Mouse (Mus musculus) forebrain, embryonic 11.5 days (tissue): Measurements from ENCODE around the gene Cadm4. TPM values are rescaled to one million over a fixed set of nuclear protein-coding genes. Genes with fewer than 3 reads are reported as not detected.

Source experiments
- ATAC-seq: fragments of 200-750 bp; cut with Nextera tagmentation; replicated peaks from 2 replicates; pipeline ENCODE4 v1.8.0; 2017; ENCODE audit warnings: moderate TSS enrichment; ENCODE audit not compliant: low FRiP score
- DNase-seq: peaks from one replicate; pipeline ENCODE4 v3.0.0-alpha.2; 2017; ENCODE audit warnings: low spot score
- H3K27ac ChIP-seq: fragments of 300-500 bp; sonication (generic); 2 replicates; pipeline ENCODE4 v1.5.1; 2014; ENCODE audit warnings: low read depth, low read length
- H3K27me3 ChIP-seq: fragments of 300-500 bp; sonication (generic); 2 replicates; pipeline ENCODE4 v1.6.1; 2014; ENCODE audit warnings: mild to moderate bottlenecking, low read length, mixed read lengths; ENCODE audit not compliant: control insufficient read depth, insufficient read depth
- H3K36me3 ChIP-seq: fragments of 300-500 bp; sonication (generic); 2 replicates; pipeline ENCODE4 v1.6.1; 2014; ENCODE audit warnings: mild to moderate bottlenecking, low read length, moderate library complexity, mixed read lengths; ENCODE audit not compliant: control insufficient read depth, insufficient read depth
- H3K4me1 ChIP-seq: fragments of 300-500 bp; sonication (generic); replicated peaks from 2 replicates; pipeline ENCODE4 v1.6.1; 2014; ENCODE audit warnings: low read length, mixed read lengths; ENCODE audit not compliant: control insufficient read depth, insufficient read depth
- H3K4me2 ChIP-seq: fragments of 300-500 bp; sonication (generic); 2 replicates; pipeline ENCODE4 v1.6.1; 2014; ENCODE audit warnings: low read depth, mild to moderate bottlenecking, low read length, moderate library complexity, mixed read lengths; ENCODE audit not compliant: severe bottlenecking
- H3K4me3 ChIP-seq: fragments of 300-500 bp; sonication (generic); 2 replicates; pipeline ENCODE4 v1.5.1; 2014; ENCODE audit warnings: low read depth, low read length
- H3K9ac ChIP-seq: fragments of 300-500 bp; sonication (generic); 2 replicates; pipeline ENCODE4 v1.6.1; 2014; ENCODE audit warnings: low read length
- H3K9me3 ChIP-seq: fragments of 300-500 bp; sonication (generic); 2 replicates; pipeline ENCODE4 v1.6.1; 2016; ENCODE audit warnings: low read length, mixed read lengths; ENCODE audit not compliant: control insufficient read depth
- WGBS: fragments of 180-500 bp; shearing (Covaris S2); extraction: QIAGEN DNeasy Blood & Tissue Kit; methylation state at CpG from one replicate; pipeline ENCODE4 v1.1.7; 2014; 5-methylcytosine and 5-hydroxymethylcytosine counted together
- polyA plus RNA-seq: library from polyadenylated mRNA; unstranded; fragments of >200 nt; fragmentation: Nextera tagmentation; extraction: Ambion mirVana; gene quantifications from 2 replicates; pipeline ENCODE4 v1.2.1, GENCODE M21; 2014

The Cadm4 gene
- polyA plus RNA-seq, 1 experiment from 2014 or later: 7.1 TPM

DNA sequence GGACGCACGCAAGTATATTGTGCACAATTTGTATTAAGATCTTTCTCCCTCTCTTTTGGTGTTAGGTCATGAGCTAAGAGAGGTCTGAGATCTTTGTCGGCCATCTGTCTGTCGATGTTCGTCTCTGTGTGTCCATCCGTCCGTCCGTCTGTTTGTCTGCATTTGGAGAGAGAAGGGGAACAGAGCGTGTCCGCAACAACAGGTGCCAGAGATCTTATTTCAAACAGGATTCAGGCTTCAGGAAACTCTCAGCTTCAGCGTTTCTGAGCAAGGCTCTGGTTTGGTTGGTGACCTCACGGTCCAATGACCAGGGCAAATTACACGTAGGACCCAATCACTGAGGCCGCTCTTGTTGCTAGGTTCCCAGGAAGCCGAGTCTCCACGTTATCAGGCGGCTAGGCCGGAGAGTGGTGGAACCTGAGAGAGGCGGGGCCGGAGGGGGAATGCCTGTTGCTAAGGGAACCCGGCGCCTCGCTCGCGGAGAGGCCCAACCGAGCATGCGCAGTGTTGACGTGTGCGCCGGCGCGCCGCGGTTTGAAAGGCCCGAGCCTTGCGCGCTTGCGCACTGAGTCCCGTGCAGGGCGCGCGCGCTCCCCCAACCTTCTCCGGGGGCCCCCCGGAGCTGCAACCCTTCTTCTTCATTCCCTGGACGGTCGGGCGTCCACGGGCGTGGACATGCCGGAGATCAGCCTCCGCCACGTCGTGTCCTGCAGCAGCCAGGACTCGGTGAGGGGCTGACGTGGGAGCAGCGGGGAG lies 65.0 kb downstream of the Cadm4 start:
- Histone ChIP-seq H3K36me3 (no peaks in the 10 kb centered on the region; the same call in 1 of the 2 replicates), H3K4me1 (peaks cover 7% of the 10 kb centered on the region), H3K4me3 (peak overlapping the region; percentile 82), H3K9me3 (no peaks in the 10 kb centered on the region), H3K27me3 (no peaks in the 10 kb centered on the region), H3K27ac (peak overlapping the region; percentile 57; the same call in 1 of the 2 replicates), H3K4me2 (peak overlapping the region; percentile 70), H3K9ac (peak overlapping the region; percentile 80)
- peak; percentile 98 for ATAC-seq
- under 1% methylated on average over 57 of the region's 57 CpGs for WGBS
- peak; percentile 100 for DNase-seq

DNA sequence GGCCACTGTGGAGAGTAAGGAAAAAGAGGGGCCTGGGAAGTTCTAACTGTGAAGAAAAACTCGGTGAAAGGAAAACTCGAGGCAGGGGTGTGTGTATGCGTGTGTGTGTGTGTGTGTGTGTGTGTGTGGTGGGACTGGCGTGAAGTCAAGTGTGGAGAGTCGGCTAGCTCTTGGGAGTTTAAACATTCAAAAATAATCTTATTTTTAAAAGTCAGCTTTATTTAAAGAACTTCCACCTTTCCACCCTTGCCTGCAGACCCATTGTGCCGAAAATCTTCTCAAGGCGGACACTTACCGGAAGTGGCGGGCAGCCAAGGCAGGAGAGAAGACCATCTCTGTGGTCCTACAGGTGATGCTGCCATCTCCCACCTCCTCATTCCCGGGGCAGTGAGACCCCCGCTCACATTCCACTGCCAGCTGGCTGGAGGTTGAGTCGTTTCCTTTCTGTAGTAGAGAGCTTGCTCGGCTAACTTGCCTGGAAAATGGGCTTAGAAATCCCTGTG lies 65.8 kb downstream of the Cadm4 start:
- Histone ChIP-seq H3K36me3 (peaks cover 3% of the 10 kb centered on the region; the same call in 1 of the 2 replicates), H3K4me2 (peak overlapping the region; percentile 70), H3K27me3 (no peaks in the 10 kb centered on the region), H3K4me1 (peaks cover 7% of the 10 kb centered on the region), H3K9me3 (no peaks in the 10 kb centered on the region), H3K9ac (peak overlapping the region; percentile 80), H3K27ac (peak overlapping the region; percentile 57; the same call in 1 of the 2 replicates), H3K4me3 (peak overlapping the region; percentile 82)
- 32% methylated on average over 13 of the region's 13 CpGs for WGBS
- DNase-seq (no peak), ATAC-seq (peak; percentile 15; the same call in 1 of the 2 replicates)

DNA sequence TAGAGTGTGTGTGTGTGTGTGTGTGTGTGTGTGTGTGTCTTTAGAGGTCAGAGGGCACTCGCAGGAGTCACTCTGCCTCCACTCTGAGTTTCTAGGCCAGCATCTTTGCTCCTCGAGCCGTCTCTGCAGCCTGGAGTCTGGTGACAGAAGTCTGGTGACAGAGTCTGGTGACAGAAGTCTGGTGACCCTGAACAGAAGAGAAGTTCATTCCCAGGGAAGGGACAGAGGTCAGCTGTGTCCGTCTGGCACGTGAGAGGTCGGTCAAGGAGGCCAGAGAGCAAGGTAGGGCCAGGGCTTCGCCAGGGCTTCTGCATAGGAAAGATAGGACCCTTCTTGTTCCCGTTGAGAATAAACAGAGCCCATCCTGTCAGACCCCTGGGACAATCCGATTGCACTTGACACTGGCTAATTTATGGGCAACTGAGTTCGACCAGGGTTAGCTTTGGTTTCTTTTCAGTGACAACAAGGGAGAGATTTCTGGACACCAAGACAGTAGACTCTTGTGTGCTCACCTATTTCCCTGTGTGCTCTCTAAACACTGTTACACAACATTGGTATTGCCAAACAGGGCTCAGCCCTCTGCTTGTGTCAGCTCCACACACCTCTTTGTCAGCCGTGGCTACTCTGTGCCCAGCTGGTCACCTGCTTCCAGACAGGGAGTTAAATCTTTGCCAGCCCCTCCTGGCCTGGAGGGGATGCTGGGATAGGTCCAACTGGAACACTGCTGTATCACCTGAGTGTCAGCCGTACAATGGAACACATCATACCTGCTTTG lies 70.3 kb downstream of the Cadm4 start:
- H3K4me3 ChIP-seq: no peak overlapping the region
- no peak for ATAC-seq
- no peaks in the 10 kb centered on the region for H3K9me3 ChIP-seq
- H3K27me3 ChIP-seq: no peaks in the 10 kb centered on the region
- no peak for DNase-seq
- H3K4me1 ChIP-seq: peaks cover 7% of the 10 kb centered on the region
- no peak overlapping the region for H3K27ac ChIP-seq
- peaks cover 9% of the 10 kb centered on the region for H3K36me3 ChIP-seq
- no peak overlapping the region for H3K9ac ChIP-seq
- 95% methylated on average over 12 of the region's 12 CpGs for WGBS
- no peak overlapping the region for H3K4me2 ChIP-seq

Other genes starting within 250 kb of the Cadm4 start
- 5.0 and 5.7 TPM in 2 replicates for gene Zfp109, start 244.5 kb upstream of the Cadm4 start, polyA plus RNA-seq
- 2.6 and 3.0 TPM in 2 replicates for gene Zfp108, start 227.2 kb upstream of the Cadm4 start, polyA plus RNA-seq
- gene Zfp93, start 211.6 kb upstream of the Cadm4 start, polyA plus RNA-seq: 7.4 and 9.0 TPM in 2 replicates
- 43.4 and 48.7 TPM in 2 replicates for gene Zfp61, start 180.8 kb upstream of the Cadm4 start, polyA plus RNA-seq
- gene Zfp94, start 165.4 kb upstream of the Cadm4 start, polyA plus RNA-seq: 15.2 and 15.9 TPM in 2 replicates
- 0.23 TPM in 1 of 2 replicates, not detected in the other for gene Tescl, start 148.1 kb upstream of the Cadm4 start, polyA plus RNA-seq
- gene Lypd5, start 132.8 kb upstream of the Cadm4 start, polyA plus RNA-seq: not detected in 2 replicates
- 3.5 and 4.1 TPM in 2 replicates for gene Kcnn4, start 111.8 kb upstream of the Cadm4 start, polyA plus RNA-seq
- 29.6 and 29.8 TPM in 2 replicates for gene Smg9, start 82.4 kb upstream of the Cadm4 start, polyA plus RNA-seq
- not detected in 2 replicates for gene Irgc1, start 29.7 kb upstream of the Cadm4 start, polyA plus RNA-seq
- gene Plaur, start 19.5 kb upstream of the Cadm4 start, polyA plus RNA-seq: 1.1 and 1.2 TPM in 2 replicates
- 109 and 114 TPM in 2 replicates for gene Zfp428, start 25.0 kb downstream of the Cadm4 start, polyA plus RNA-seq
- 0.96 and 1.3 TPM in 2 replicates for gene AC161166.1, start 30.4 kb downstream of the Cadm4 start, polyA plus RNA-seq
- 16.1 and 16.4 TPM in 2 replicates for gene Irgq, start 48.7 kb downstream of the Cadm4 start, polyA plus RNA-seq
- not detected in 2 replicates for gene Pinlyp, start 64.1 kb downstream of the Cadm4 start, polyA plus RNA-seq
- gene Xrcc1, start 64.3 kb downstream of the Cadm4 start, polyA plus RNA-seq: 140 and 150 TPM in 2 replicates
- 17.9 and 21.4 TPM in 2 replicates for gene Ethe1, start 105.5 kb downstream of the Cadm4 start, polyA plus RNA-seq
- 2.2 and 2.5 TPM in 2 replicates for gene Zfp575, start 105.6 kb downstream of the Cadm4 start, polyA plus RNA-seq
- not detected in 2 replicates for gene Phldb3, start 128.7 kb downstream of the Cadm4 start, polyA plus RNA-seq
- 0.69 and 0.73 TPM in 2 replicates for gene Lypd3, start 154.5 kb downstream of the Cadm4 start, polyA plus RNA-seq
- gene Tex101, start 194.7 kb downstream of the Cadm4 start, polyA plus RNA-seq: not detected in 2 replicates
- not detected in 2 replicates for gene BC049730, start 227.2 kb downstream of the Cadm4 start, polyA plus RNA-seq
- not detected in 2 replicates for gene Gm4763, start 244.9 kb downstream of the Cadm4 start, polyA plus RNA-seq